Mouse (Mus musculus) neural tube, embryonic 11.5 days (tissue): Measurements from ENCODE around the gene 4931406P16Rik. TPM values are rescaled to one million over a fixed set of nuclear protein-coding genes. Genes with fewer than 3 reads are reported as not detected.

Experiments
- ATAC-seq: fragments of 200-750 bp; cut with Nextera tagmentation; 2 replicates; pipeline ENCODE4 v1.8.0; 2017; ENCODE audit warnings: moderate number of reproducible peaks, mild to moderate bottlenecking, moderate TSS enrichment, moderate library complexity; ENCODE audit not compliant: insufficient read depth, low FRiP score, low TSS enrichment
- DNase-seq: peaks from one replicate; pipeline ENCODE4 v3.0.0-alpha.2; 2015; ENCODE audit warnings: low spot score
- H3K27ac ChIP-seq: fragments of 300-500 bp; sonication (generic); 2 replicates; pipeline ENCODE4 v1.5.1; 2014; ENCODE audit warnings: low read depth, mild to moderate bottlenecking, low read length
- H3K27me3 ChIP-seq: fragments of 300-500 bp; sonication (generic); 2 replicates; pipeline ENCODE4 v1.6.1; 2014; ENCODE audit warnings: mild to moderate bottlenecking, low read length, mixed read lengths; ENCODE audit not compliant: control insufficient read depth, insufficient read depth
- H3K36me3 ChIP-seq: fragments of 300-500 bp; sonication (generic); 2 replicates; pipeline ENCODE4 v1.6.1; 2014; ENCODE audit warnings: mild to moderate bottlenecking, low read length, moderate library complexity, mixed read lengths; ENCODE audit not compliant: control insufficient read depth, insufficient read depth
- H3K4me1 ChIP-seq: fragments of 300-500 bp; sonication (generic); 2 replicates; pipeline ENCODE4 v1.6.1; 2014; ENCODE audit warnings: low read length, mixed read lengths; ENCODE audit not compliant: control insufficient read depth, insufficient read depth
- H3K4me2 ChIP-seq: fragments of 300-500 bp; sonication (generic); 2 replicates; pipeline ENCODE4 v1.6.1; 2014; ENCODE audit warnings: low read depth, mild to moderate bottlenecking, moderate library complexity
- H3K4me3 ChIP-seq: fragments of 300-500 bp; sonication (generic); 2 replicates; pipeline ENCODE4 v1.5.1; 2014; ENCODE audit warnings: low read depth, low read length
- H3K9ac ChIP-seq: fragments of 300-500 bp; sonication (generic); 2 replicates; pipeline ENCODE4 v1.6.1; 2014; ENCODE audit warnings: mild to moderate bottlenecking, low read length
- H3K9me3 ChIP-seq: fragments of 300-500 bp; sonication (generic); 2 replicates; pipeline ENCODE4 v1.6.1; 2016; ENCODE audit warnings: low read length; ENCODE audit not compliant: control insufficient read depth
- WGBS: fragments of 180-500 bp; shearing (Covaris S2); extraction: QIAGEN DNeasy Blood & Tissue Kit; methylation state at CpG from one replicate; pipeline ENCODE4 v1.1.7; 2014; 5-methylcytosine and 5-hydroxymethylcytosine counted together
- polyA plus RNA-seq: library from polyadenylated mRNA; unstranded; fragments of >200 nt; fragmentation: Nextera tagmentation; extraction: Ambion mirVana; gene quantifications from 2 replicates; pipeline ENCODE4 v1.2.1, GENCODE M21; 2014

4931406P16Rik gene
- 34.4 and 35.7 TPM in 2 replicates for polyA plus RNA-seq

DNA sequence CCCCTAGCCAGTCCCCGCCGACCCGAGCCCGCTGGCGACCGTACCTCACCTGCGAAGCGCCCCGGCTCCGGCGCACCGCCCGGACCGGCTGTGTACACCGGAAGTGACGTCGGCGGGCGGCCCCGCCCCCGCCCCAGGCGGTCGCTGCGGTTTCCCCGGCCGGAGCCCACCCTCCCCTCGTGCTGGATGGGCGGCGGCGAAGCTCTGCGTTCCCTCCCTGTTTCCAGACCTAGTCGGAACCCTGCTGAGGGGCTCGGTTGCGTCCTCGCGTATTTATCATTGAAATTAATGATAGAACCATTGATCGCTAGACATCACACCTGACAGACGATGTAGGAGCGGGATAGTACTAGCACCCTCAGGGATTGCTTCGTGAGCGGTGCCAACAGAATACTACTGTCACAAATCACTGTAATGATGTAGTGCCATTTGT, at the start of gene 4931406P16Rik:
Gene 4931406P16Rik (minus strand): TSS at position 109 of the 433 bp plus-strand sequence.
- H3K4me1 ChIP-seq = no peaks in the 10 kb centered on the region
- peak within 1 kb of the TSS; percentile 92 for H3K4me3 ChIP-seq
- DNase-seq (peak; percentile 92), ATAC-seq (peak; percentile 89)
- no peaks in the 10 kb centered on the region for H3K9me3 ChIP-seq
- H3K27me3 ChIP-seq = no peaks in the 10 kb centered on the region
- no peaks in the 10 kb centered on the region; the same call in 1 of the 2 replicates for H3K36me3 ChIP-seq
- peak within 1 kb of the TSS; percentile 84 for H3K27ac ChIP-seq
- peak within 1 kb of the TSS; percentile 86 for H3K9ac ChIP-seq
- WGBS = 0% methylated on average over 41 of the region's 41 CpGs
- H3K4me2 ChIP-seq = peak within 1 kb of the TSS; percentile 83

DNA sequence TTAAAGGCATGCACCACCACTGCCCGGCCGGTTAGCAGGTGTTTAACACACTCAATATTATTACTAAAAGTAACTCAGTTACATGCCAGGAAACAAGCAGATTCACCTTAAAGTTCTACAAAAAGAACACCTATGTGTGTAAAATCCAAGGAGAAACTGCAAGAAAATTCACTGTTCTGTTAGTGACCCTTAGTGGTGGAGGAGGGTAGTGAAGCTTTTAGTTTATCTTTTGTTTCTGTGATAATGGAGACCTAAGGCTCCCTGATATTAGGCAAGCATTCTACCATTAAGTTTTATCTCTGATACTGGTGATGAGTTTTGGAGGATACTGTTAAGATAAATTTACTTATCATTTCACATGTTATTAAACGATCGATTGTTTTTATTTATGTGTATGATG, 42.3 kb upstream of the 4931406P16Rik start:
- peaks cover 14% of the 10 kb centered on the region for H3K36me3 ChIP-seq
- no peak for DNase-seq

DNA sequence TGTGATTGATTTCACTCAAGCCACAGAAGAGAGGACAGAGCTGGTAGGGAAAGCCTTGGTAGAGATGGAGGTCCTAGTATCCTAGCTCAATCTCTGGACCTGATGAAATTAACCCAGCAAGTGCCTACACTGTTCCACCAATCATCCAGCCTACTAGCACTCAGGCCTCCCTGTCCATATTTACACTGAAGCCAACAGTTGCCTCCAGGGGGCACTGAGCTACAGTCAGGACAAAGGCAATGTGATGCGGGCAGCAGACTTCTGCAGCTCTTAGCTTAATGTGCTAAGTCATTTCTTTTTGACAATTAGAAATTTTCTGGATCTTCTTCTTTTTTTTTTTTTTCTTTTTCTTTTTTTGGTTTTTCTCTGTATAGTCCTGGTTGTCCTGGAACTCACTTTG, 38.6 kb upstream of the 4931406P16Rik start:
- Histone ChIP-seq H3K9ac (no peak overlapping the region), H3K9me3 (no peaks in the 10 kb centered on the region), H3K36me3 (peaks cover 27% of the 10 kb centered on the region), H3K27ac (no peak overlapping the region), H3K4me1 (no peaks in the 10 kb centered on the region), H3K4me2 (no peak overlapping the region), H3K27me3 (no peaks in the 10 kb centered on the region), H3K4me3 (no peak overlapping the region)
- ATAC-seq = no peak
- no peak for DNase-seq
- WGBS = 88% methylated on average over 1 of the region's 1 CpGs

More for the DNA sequence above, 42.3 kb upstream of the 4931406P16Rik start:
- H3K9ac ChIP-seq = no peak overlapping the region
- ATAC-seq = no peak
- H3K4me1 ChIP-seq = no peaks in the 10 kb centered on the region
- H3K4me2 ChIP-seq = no peak overlapping the region
- H3K27ac ChIP-seq = no peak overlapping the region
- no peak overlapping the region for H3K4me3 ChIP-seq
- no peaks in the 10 kb centered on the region for H3K27me3 ChIP-seq
- no peaks in the 10 kb centered on the region for H3K9me3 ChIP-seq
- 93% methylated on average over 4 of the region's 4 CpGs for WGBS

- DNase-seq (no peak), ATAC-seq (no peak)
- Histone ChIP-seq H3K9ac (no peak overlapping the region), H3K9me3 (no peaks in the 10 kb centered on the region), H3K4me2 (no peak overlapping the region), H3K4me3 (no peak overlapping the region), H3K36me3 (peaks cover 27% of the 10 kb centered on the region), H3K27ac (no peak overlapping the region), H3K27me3 (no peaks in the 10 kb centered on the region), H3K4me1 (no peaks in the 10 kb centered on the region)
- 93% methylated on average over 5 of the region's 5 CpGs for WGBS
Measured at GRCm38 (mm10) chr7:34350166-34350565, 36.8 kb upstream of the 4931406P16Rik start.

GRCm38 (mm10) chr7:34348011-34348410, 34.7 kb upstream of the 4931406P16Rik start:
- WGBS = 85% methylated on average over 1 of the region's 1 CpGs
- Histone ChIP-seq H3K27me3 (no peaks in the 10 kb centered on the region), H3K9ac (no peak overlapping the region), H3K4me2 (no peak overlapping the region), H3K4me3 (no peak overlapping the region), H3K4me1 (no peaks in the 10 kb centered on the region), H3K9me3 (no peaks in the 10 kb centered on the region), H3K36me3 (peaks cover 28% of the 10 kb centered on the region), H3K27ac (no peak overlapping the region)
- ATAC-seq (no peak), DNase-seq (no peak)

DNA sequence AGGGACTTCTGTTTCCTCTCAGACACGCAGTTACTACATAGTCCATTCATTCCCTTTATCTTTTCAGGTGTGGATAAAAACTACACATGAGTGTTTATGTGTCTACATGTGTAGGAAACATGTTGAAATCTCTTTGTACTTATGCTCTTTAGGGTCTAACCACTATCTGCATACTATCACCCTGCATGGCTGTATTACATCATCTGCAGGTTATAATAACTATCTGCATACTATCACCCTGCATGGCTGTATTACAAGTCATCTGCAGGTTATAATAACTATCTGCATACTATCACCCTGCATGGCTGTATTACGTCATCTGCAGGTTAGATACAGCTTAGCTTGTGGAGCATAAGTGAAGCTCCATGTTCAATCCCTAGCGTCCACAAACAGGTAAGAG, 33.7 kb upstream of the 4931406P16Rik start:
- Histone ChIP-seq H3K27me3 (no peaks in the 10 kb centered on the region), H3K4me3 (no peak overlapping the region), H3K9me3 (no peaks in the 10 kb centered on the region), H3K27ac (no peak overlapping the region), H3K36me3 (peaks cover 29% of the 10 kb centered on the region), H3K4me1 (no peaks in the 10 kb centered on the region), H3K4me2 (no peak overlapping the region), H3K9ac (no peak overlapping the region)
- no peak for DNase-seq
- ATAC-seq = no peak
- 97% methylated on average over 3 of the region's 3 CpGs for WGBS

DNA sequence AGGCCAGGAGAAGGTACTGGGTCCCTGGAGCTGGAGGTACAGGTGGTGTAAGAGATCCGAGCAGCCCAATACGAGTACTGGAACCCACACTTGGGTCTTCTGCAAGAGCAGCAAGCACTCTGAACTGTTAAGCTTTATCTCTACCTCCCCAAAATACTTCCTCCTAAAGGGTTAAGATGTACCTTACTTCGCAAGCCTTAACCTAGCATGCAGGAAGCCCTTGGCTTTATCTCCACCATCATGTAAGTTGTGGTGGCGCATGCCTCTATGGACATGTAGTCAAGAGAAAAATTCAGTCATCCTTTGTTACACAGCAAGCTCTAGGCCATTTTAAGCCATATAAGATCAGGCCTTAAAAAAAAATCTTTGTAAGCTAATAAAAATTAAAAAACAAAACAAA, 33.2 kb upstream of the 4931406P16Rik start:
- Histone ChIP-seq H3K4me1 (no peaks in the 10 kb centered on the region), H3K4me3 (no peak overlapping the region), H3K4me2 (no peak overlapping the region), H3K36me3 (peaks cover 26% of the 10 kb centered on the region), H3K27me3 (no peaks in the 10 kb centered on the region), H3K9me3 (no peaks in the 10 kb centered on the region), H3K27ac (no peak overlapping the region), H3K9ac (no peak overlapping the region)
- DNase-seq (no peak), ATAC-seq (no peak)
- 97% methylated on average over 4 of the region's 4 CpGs for WGBS

DNA sequence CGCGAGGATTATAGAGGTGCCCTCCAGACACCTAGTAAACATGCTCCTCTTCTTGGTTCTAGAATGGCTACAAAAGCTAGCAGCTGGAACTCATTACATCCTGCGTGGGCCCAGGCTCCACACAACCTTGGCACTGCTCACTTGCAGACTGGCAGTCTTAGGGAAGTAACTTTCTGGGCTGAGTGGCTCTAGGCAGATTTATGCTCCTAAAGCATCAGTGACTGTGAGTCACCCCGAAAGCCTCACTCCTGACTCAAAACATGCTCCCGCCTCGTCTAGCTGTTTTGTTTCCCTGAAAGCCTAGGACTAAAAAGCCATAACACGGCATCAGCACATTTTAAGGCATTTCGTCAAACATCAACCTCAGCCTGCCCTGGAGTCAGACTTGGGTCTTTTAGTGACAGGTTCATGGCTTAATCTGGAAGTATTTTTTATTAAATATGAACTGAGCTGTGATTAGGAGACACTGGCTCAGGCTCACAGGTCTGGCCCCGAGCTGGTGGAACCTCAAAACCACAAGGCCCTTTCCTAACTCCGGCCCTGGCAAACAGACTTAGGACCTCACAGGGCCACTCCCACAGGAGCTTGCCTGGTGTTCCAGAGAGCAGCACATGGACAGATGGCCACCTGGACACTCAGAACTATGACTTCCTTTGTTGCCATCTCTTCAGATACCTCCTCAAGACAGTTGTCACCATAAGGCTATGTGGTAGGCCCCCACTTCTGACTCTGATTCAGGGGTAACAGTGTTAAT, 28.9 kb upstream of the 4931406P16Rik start:
- Histone ChIP-seq H3K36me3 (peaks cover 7% of the 10 kb centered on the region), H3K4me3 (no peak overlapping the region), H3K4me2 (no peak overlapping the region), H3K4me1 (no peaks in the 10 kb centered on the region), H3K9me3 (no peaks in the 10 kb centered on the region), H3K27ac (no peak overlapping the region), H3K9ac (no peak overlapping the region), H3K27me3 (no peaks in the 10 kb centered on the region)
- no peak for DNase-seq
- ATAC-seq = no peak
- 95% methylated on average over 10 of the region's 10 CpGs for WGBS

DNA sequence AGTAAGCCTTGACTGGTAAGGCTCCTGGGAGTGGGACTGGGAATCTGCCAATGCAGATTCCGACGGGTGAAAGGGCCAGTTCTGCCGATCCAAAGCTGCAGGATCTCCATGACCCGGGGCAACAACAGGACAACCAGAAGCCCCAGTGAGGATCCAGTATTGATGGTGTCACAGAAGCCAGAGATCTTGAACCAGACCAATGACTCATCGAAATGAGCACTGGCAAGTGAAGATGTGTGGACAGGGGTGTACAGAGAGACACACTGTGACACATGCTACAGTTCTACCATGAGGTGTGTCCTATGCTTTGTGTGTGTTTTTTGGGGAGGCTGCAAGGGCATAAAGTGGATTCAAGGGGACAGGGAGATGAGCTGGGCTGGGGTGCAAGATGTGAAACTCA, 27.5 kb upstream of the 4931406P16Rik start:
- H3K4me3 ChIP-seq = no peak overlapping the region
- 90% methylated on average over 5 of the region's 5 CpGs for WGBS

More for the DNA sequence above, 27.5 kb upstream of the 4931406P16Rik start:
- no peak overlapping the region for H3K4me2 ChIP-seq
- no peaks in the 10 kb centered on the region for H3K27me3 ChIP-seq
- H3K4me1 ChIP-seq = no peaks in the 10 kb centered on the region
- no peak overlapping the region for H3K9ac ChIP-seq
- no peak overlapping the region for H3K27ac ChIP-seq
- peaks cover 6% of the 10 kb centered on the region for H3K36me3 ChIP-seq
- DNase-seq (no peak), ATAC-seq (no peak)
- H3K9me3 ChIP-seq = no peaks in the 10 kb centered on the region
